Mouse (Mus musculus) neural tube, embryonic 13.5 days (tissue): ENCODE data around the gene Tldc1. TPM values are rescaled to one million over a fixed set of nuclear protein-coding genes. Genes with fewer than 3 reads are reported as not detected.

Source experiments
- ATAC-seq: fragments of 200-750 bp; cut with Nextera tagmentation; 2 replicates; pipeline ENCODE4 v1.8.0; 2017; ENCODE audit warnings: low read depth, mild to moderate bottlenecking, moderate TSS enrichment, moderate library complexity
- H3K27ac ChIP-seq: fragments of 300-500 bp; sonication (generic); replicated peaks from 2 replicates; pipeline ENCODE4 v1.5.1; 2015; ENCODE audit warnings: moderate library complexity, mild to moderate bottlenecking, inconsistent platforms
- H3K27me3 ChIP-seq: fragments of 300-500 bp; sonication (generic); 2 replicates; pipeline ENCODE4 v1.6.1; 2015; ENCODE audit warnings: mild to moderate bottlenecking, inconsistent platforms
- H3K36me3 ChIP-seq: fragments of 300-500 bp; sonication (generic); 2 replicates; pipeline ENCODE4 v1.6.1; 2015; ENCODE audit warnings: mild to moderate bottlenecking, inconsistent platforms
- H3K4me1 ChIP-seq: fragments of 300-500 bp; sonication (generic); replicated peaks from 2 replicates; pipeline ENCODE4 v1.6.1; 2015; ENCODE audit warnings: inconsistent platforms
- H3K4me2 ChIP-seq: fragments of 300-500 bp; sonication (generic); 2 replicates; pipeline ENCODE4 v1.6.1; 2015; ENCODE audit warnings: inconsistent platforms, mild to moderate bottlenecking, moderate library complexity
- H3K4me3 ChIP-seq: fragments of 300-500 bp; sonication (generic); 2 replicates; pipeline ENCODE4 v1.5.1; 2015; ENCODE audit warnings: mild to moderate bottlenecking, inconsistent platforms
- H3K9ac ChIP-seq: fragments of 300-500 bp; sonication (generic); 2 replicates; pipeline ENCODE4 v1.6.1; 2015; ENCODE audit warnings: moderate library complexity, mild to moderate bottlenecking, inconsistent platforms
- H3K9me3 ChIP-seq: fragments of 300-500 bp; sonication (generic); 2 replicates; pipeline ENCODE4 v1.6.1; 2016; ENCODE audit warnings: inconsistent platforms
- WGBS: fragments of 180-500 bp; shearing (Covaris S2); methylation state at CpG from one replicate; pipeline ENCODE4 v1.1.7; 2015; 5-methylcytosine and 5-hydroxymethylcytosine counted together
- polyA plus RNA-seq: library from polyadenylated mRNA; unstranded; fragments of >200 nt; fragmentation: Nextera tagmentation; extraction: Ambion mirVana; gene quantifications from 2 replicates; pipeline ENCODE4 v1.2.1, GENCODE M21; 2015

Tldc1 gene
- polyA plus RNA-seq, 1 experiment from 2014 or later = 14.6 TPM

GRCm38 (mm10) chr8:119761692-119762091, 16.5 kb downstream of the Tldc1 start:
- Histone ChIP-seq H3K27me3 (no peaks in the 10 kb centered on the region), H3K4me1 (peaks cover 6% of the 10 kb centered on the region; the same call in 1 of the 2 replicates), H3K4me3 (no peak overlapping the region), H3K4me2 (no peak overlapping the region), H3K9me3 (no peaks in the 10 kb centered on the region), H3K9ac (no peak overlapping the region), H3K36me3 (peaks cover 46% of the 10 kb centered on the region), H3K27ac (no peak overlapping the region)
- no peak for ATAC-seq
- WGBS = 92% methylated on average over 11 of the region's 11 CpGs

GRCm38 (mm10) chr8:119756538-119756937, 21.7 kb downstream of the Tldc1 start:
- Histone ChIP-seq H3K4me1 (peaks cover 25% of the 10 kb centered on the region), H3K27me3 (no peaks in the 10 kb centered on the region), H3K4me2 (no peak overlapping the region), H3K9ac (no peak overlapping the region), H3K4me3 (no peak overlapping the region), H3K27ac (no peak overlapping the region), H3K36me3 (peaks cover 17% of the 10 kb centered on the region), H3K9me3 (no peaks in the 10 kb centered on the region)
- WGBS = 51% methylated on average over 5 of the region's 5 CpGs
- no peak for ATAC-seq

- Histone ChIP-seq H3K4me1 (peaks cover 25% of the 10 kb centered on the region), H3K4me3 (no peak overlapping the region), H3K27me3 (no peaks in the 10 kb centered on the region), H3K9ac (no peak overlapping the region), H3K27ac (no peak overlapping the region), H3K36me3 (peaks cover 13% of the 10 kb centered on the region), H3K4me2 (peak overlapping the region; percentile 46), H3K9me3 (no peaks in the 10 kb centered on the region)
- 59% methylated on average over 2 of the region's 2 CpGs for WGBS
- no peak for ATAC-seq
Observed at GRCm38 (mm10) chr8:119756147-119756461, 22.1 kb downstream of the Tldc1 start.

DNA sequence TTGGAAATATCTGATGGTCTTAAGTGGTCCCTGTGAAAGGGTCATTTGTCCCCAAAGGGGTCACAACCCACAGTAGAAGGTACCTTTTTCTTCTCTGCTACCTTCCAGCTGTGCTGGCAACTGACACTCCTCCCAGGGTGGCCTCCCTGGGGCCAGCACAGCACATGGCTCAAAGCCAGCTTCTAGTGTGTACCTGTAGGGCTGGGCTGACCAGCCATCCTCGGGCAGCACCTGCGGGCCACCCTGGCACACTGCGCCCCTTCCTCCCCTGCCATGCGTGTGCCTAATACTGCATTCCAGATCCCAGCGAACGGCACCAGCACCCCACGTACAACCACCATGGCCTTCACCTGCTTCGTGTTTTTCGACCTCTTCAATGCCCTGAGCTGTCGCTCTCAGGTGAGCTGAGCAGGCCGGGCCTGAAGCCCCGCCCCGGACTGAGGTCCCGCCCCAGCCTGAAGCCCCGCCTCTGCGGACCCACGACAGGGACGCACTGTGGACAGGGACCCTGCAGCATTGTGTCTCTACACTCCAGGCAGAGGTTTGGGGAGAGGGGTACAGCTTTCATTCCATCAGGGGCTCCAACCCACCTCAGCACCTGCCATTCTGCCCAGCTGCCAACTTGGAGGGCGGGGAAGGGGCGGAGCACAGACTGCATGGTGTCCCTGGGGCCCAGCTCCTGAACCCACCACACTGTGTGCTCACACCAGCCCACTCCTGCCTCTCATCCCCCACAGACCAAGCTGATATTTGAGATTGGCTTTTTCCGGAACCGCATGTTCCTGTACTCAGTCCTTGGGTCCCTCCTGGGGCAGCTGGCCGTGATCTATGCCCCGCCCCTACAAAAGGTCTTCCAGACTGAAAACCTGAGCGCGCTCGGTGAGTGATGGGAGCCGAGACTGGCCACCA, 22.7 kb downstream of the Tldc1 start:
- Histone ChIP-seq H3K27ac (no peak overlapping the region), H3K36me3 (peaks cover 7% of the 10 kb centered on the region; the same call in 1 of the 2 replicates), H3K27me3 (no peaks in the 10 kb centered on the region), H3K4me2 (peak overlapping the region; percentile 46), H3K4me3 (peak overlapping the region; percentile 19), H3K4me1 (peaks cover 25% of the 10 kb centered on the region), H3K9me3 (no peaks in the 10 kb centered on the region), H3K9ac (no peak overlapping the region)
- ATAC-seq = peak; percentile 42; the same call in 1 of the 2 replicates
- WGBS = 16% methylated on average over 28 of the region's 28 CpGs

- H3K27ac ChIP-seq = no peak overlapping the region
- H3K4me1 ChIP-seq = peaks cover 6% of the 10 kb centered on the region
- no peak overlapping the region for H3K4me2 ChIP-seq
- no peak for ATAC-seq
- no peaks in the 10 kb centered on the region for H3K36me3 ChIP-seq
- no peaks in the 10 kb centered on the region for H3K9me3 ChIP-seq
- no peaks in the 10 kb centered on the region for H3K27me3 ChIP-seq
- 89% methylated on average over 4 of the region's 4 CpGs for WGBS
- no peak overlapping the region for H3K4me3 ChIP-seq
- H3K9ac ChIP-seq = no peak overlapping the region
Observed at GRCm38 (mm10) chr8:119744604-119745003, 33.6 kb downstream of the Tldc1 start.

DNA sequence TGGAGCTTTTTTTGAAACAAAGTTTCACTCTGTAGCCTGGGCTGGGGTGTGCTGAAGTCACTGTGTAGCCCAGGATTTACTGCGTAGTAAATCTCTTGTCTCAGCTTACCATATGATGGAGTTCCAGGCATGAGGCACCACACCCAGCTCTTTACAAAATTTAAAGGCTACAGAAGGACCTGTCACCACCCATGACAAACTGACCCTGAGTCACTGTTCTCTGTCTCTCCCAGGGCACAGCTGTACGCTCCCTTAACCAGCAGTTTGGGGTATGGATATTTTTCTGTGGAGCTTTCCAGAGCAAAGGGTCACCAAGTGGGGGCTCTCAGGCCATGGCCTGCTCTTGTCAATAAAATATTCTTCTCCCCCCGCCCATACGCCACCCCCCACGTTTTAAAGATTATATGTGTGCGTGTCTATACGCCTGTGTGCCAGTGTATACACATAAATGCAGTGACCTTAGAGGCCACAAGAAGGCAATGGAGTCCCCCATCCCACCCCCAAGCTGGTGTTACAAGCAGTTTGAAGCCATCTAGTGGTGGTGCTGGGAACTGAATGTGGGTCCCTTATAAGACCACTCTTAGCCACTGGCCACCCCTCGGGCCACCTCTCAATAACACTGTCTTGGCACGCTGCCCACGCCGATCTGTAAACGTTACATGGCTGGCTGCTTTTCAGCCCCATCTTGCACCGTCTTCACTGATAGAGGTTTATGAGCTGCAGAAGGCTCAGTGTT, 34.8 kb downstream of the Tldc1 start:
- WGBS = 43% methylated on average over 13 of the region's 13 CpGs

GRCm38 (mm10) chr8:119742409-119742808, 35.8 kb downstream of the Tldc1 start:
- Histone ChIP-seq H3K36me3 (no peaks in the 10 kb centered on the region), H3K27ac (no peak overlapping the region), H3K9ac (no peak overlapping the region), H3K4me3 (no peak overlapping the region), H3K4me2 (no peak overlapping the region), H3K4me1 (peaks cover 6% of the 10 kb centered on the region), H3K27me3 (no peaks in the 10 kb centered on the region), H3K9me3 (no peaks in the 10 kb centered on the region)
- 83% methylated on average over 7 of the region's 7 CpGs for WGBS
- ATAC-seq = no peak

More for the DNA sequence above, 34.8 kb downstream of the Tldc1 start:
- Histone ChIP-seq H3K9ac (no peak overlapping the region), H3K9me3 (no peaks in the 10 kb centered on the region), H3K4me3 (no peak overlapping the region), H3K27me3 (no peaks in the 10 kb centered on the region), H3K36me3 (no peaks in the 10 kb centered on the region), H3K4me2 (no peak overlapping the region), H3K4me1 (peaks cover 6% of the 10 kb centered on the region), H3K27ac (no peak overlapping the region)
- no peak for ATAC-seq

DNA sequence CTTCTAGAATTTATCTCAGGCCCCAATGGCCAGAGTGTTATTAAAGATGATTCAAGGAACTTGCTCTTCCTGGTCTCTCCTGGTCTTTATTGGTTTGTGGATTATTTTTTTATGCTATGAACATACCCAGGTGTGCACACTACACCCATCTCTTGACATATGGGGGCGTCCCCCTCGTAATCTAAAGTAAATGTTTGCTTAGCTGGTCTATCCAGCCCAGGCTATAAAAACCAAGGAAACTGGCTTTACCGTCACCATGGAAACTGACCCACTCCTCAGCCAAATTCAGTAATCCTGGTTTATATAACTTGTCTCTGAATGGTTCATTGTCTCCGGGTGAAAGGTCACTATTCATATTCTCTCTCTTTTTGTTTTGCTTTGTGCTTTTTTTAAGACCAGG, 37.6 kb downstream of the Tldc1 start:
- Histone ChIP-seq H3K4me1 (peaks cover 6% of the 10 kb centered on the region), H3K4me2 (no peak overlapping the region), H3K9me3 (no peaks in the 10 kb centered on the region), H3K9ac (no peak overlapping the region), H3K4me3 (no peak overlapping the region), H3K27ac (no peak overlapping the region), H3K27me3 (no peaks in the 10 kb centered on the region), H3K36me3 (no peaks in the 10 kb centered on the region)
- ATAC-seq = no peak
- 57% methylated on average over 4 of the region's 4 CpGs for WGBS

DNA sequence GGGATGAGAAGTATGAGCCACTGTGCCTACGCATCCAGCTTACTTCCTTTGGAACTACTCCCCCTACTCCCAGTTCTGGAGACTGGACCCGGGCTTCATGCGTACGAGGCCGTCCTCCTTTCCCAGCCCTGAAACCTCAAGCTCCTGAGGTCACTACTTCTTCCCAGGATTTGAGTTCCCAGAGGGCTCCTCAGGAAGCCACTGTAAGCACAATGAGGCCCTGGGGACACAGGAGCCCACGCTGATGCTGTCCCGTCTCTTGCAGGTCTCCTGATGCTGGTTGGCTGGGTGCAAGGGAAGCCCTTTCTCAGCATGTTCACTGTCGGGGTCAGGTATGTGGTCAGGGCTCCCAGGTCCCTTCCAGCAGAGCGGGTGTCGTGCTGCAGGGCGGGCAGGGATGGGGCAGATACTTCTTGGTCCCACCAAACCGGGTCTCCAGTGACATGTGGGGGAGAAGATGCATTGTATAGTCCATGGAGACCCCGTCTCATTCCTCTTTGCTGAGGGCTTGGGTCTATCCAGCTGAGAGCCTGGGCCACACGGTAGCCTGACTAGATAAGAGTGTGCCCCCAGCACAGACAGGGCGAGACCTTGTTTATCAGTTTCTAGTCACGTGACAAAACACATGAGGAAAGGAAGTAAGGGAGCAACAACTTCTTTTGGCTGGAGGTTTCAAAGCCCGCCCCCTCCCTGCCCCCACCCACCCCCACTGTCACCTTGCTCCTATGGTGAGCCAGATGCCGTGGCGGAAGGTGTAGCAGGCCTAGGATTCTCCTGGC, 39.9 kb downstream of the Tldc1 start:
- no peak overlapping the region for H3K9ac ChIP-seq
- no peaks in the 10 kb centered on the region for H3K4me1 ChIP-seq
- no peak overlapping the region for H3K4me2 ChIP-seq
- H3K36me3 ChIP-seq = no peaks in the 10 kb centered on the region
- no peak overlapping the region for H3K4me3 ChIP-seq
- ATAC-seq = no peak
- no peak overlapping the region for H3K27ac ChIP-seq
- H3K9me3 ChIP-seq = no peaks in the 10 kb centered on the region
- WGBS = 82% methylated on average over 19 of the region's 19 CpGs
- H3K27me3 ChIP-seq = no peaks in the 10 kb centered on the region

GRCm38 (mm10) chr8:119737093-119737900, 40.9 kb downstream of the Tldc1 start:
- Histone ChIP-seq H3K9me3 (no peaks in the 10 kb centered on the region), H3K27ac (no peak overlapping the region), H3K36me3 (no peaks in the 10 kb centered on the region), H3K9ac (no peak overlapping the region), H3K4me2 (no peak overlapping the region), H3K27me3 (no peaks in the 10 kb centered on the region), H3K4me1 (no peaks in the 10 kb centered on the region), H3K4me3 (no peak overlapping the region)
- WGBS = 74% methylated on average over 11 of the region's 11 CpGs
- no peak for ATAC-seq

DNA sequence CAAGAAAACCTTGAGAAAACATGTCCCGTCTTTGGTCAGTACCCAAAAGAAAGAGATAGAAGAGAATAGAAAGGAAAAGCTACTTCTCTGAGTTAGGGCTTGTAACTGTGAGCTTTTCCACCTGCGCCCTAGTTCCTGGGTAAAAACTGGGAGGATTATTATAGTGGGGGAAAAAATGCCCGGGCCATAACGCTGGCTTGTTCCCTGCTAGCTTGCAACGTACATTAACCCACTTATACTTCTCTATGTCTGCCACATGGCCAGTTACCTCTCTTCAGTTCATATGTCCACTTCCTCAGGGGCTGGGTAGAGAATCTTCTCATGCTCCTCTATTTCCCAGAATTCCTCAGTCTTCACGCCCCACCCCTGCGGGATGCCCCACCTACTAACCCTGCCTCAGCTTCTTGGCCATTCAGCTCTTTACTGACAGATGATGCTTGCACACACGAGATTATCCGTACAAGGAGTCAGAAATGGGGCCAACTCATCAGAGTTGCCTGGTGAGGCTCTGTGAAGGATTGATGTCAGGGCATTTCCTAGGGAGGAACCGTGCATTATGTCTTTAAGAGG, 41.8 kb downstream of the Tldc1 start:
- Histone ChIP-seq H3K4me2 (no peak overlapping the region), H3K27ac (no peak overlapping the region), H3K9ac (no peak overlapping the region), H3K9me3 (no peaks in the 10 kb centered on the region), H3K36me3 (no peaks in the 10 kb centered on the region), H3K27me3 (no peaks in the 10 kb centered on the region), H3K4me3 (no peak overlapping the region), H3K4me1 (no peaks in the 10 kb centered on the region)
- WGBS = 87% methylated on average over 10 of the region's 10 CpGs
- ATAC-seq = no peak
